Mouse (Mus musculus) bone marrow macrophage, adult 2 months (primary cell): ENCODE measurements around the gene Pik3r5. TPM values are rescaled to one million over a fixed set of nuclear protein-coding genes. Genes with fewer than 3 reads are reported as not detected.

Experiments
- H3K27ac ChIP-seq: 2 replicates; pipeline ENCODE4 v1.5.1; 2012; ENCODE audit warnings: low read depth, low read length; ENCODE audit not compliant: insufficient read depth
- H3K4me1 ChIP-seq: 2 replicates; pipeline ENCODE4 v1.6.1; 2012; ENCODE audit warnings: low read length; ENCODE audit not compliant: control insufficient read depth, insufficient read depth
- H3K4me3 ChIP-seq: 2 replicates; pipeline ENCODE4 v1.5.1; 2012; ENCODE audit warnings: mild to moderate bottlenecking, low read length, moderate library complexity; ENCODE audit not compliant: insufficient read depth
- CTCF ChIP-seq: IDR thresholded peaks from 2 replicates; pipeline ENCODE4 v1.5.1; 2012; ENCODE audit warnings: low read depth, mild to moderate bottlenecking, low read length, moderate library complexity
- POLR2A ChIP-seq: IDR thresholded peaks from 2 replicates; pipeline ENCODE4 v1.6.1; 2012; ENCODE audit warnings: mild to moderate bottlenecking, low read depth, low read length, borderline replicate concordance
- polyA plus RNA-seq: library from polyadenylated mRNA; stranded (reverse); fragments of >200 nt; gene quantifications from 2 replicates; pipeline ENCODE4 v1.2.4, GENCODE M21; 2012; ENCODE audit not compliant: missing spikeins, insufficient read depth, insufficient read length

The Pik3r5 gene
- polyA plus RNA-seq, 1 experiment, result 122 TPM

- Histone ChIP-seq H3K27ac (no peak overlapping the region), H3K4me3 (no peak overlapping the region), H3K4me1 (peaks cover 25% of the 10 kb centered on the region)
- TF ChIP-seq POLR2A, result no peak
- TF ChIP-seq CTCF, result no peak
These were observed 76.7 kb downstream of the Pik3r5 start for GRCm38 (mm10) chr11:68508619-68509018.

DNA sequence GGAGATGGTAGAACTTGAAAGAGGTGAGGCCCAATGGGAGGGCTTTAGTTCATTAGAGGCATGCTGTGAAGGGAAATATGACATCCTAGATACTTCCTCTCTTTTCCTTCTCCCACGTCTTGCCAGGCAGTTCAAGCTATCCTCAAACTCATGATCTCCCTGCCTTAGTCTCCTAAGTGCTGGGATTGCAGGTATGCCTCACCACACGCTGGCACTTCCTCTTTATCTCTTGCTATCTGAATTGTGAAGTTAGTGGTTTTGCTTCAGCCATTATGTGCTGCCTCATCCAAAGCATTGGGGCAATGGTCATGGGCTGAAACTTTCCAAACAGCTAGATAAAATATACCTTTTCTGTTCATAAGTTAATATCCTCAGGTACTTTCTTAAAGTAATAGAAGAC lies 77.3 kb downstream of the Pik3r5 start:
- Histone ChIP-seq H3K27ac (no peak overlapping the region), H3K4me1 (peaks cover 24% of the 10 kb centered on the region), H3K4me3 (no peak overlapping the region)
- TF ChIP-seq POLR2A (no peak), CTCF (no peak)

GRCm38 (mm10) chr11:68513969-68514368 lies 82.0 kb downstream of the Pik3r5 start:
- Histone ChIP-seq H3K27ac (peak overlapping the region; percentile 45), H3K4me1 (peaks cover 25% of the 10 kb centered on the region), H3K4me3 (no peak overlapping the region)
- no peak for TF ChIP-seq CTCF
- no peak for TF ChIP-seq POLR2A

GRCm38 (mm10) chr11:68519362-68519761 lies 87.4 kb downstream of the Pik3r5 start:
- Histone ChIP-seq H3K4me3 (peak overlapping the region; percentile 35; the same call in 1 of the 2 replicates), H3K27ac (peak overlapping the region; percentile 81), H3K4me1 (peaks cover 44% of the 10 kb centered on the region)
- TF ChIP-seq CTCF (no peak), POLR2A (no peak)

DNA sequence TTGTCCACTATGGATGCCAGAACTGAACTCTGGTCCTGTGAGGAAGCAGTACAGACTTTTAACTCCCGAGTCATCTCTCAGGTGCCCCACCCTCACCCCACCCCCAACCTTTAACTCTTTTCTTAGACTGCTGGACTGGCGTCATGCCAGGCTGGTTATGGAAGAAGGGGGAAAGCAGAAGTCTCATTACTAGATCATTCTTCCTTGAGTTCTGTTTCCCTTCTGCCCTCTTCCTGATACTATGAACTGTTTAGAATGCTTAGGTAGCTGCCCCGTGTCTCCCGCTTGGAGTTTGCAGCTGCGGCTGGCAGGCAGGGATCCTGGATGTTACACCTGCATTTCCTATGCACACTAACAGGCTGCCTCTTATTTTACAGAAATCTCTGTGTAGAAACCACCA lies 87.9 kb downstream of the Pik3r5 start:
- Histone ChIP-seq H3K27ac (peak overlapping the region; percentile 81), H3K4me1 (peaks cover 40% of the 10 kb centered on the region), H3K4me3 (peak overlapping the region; percentile 35)
- 0 out of 2 replicates have a peak, but pooled peaks have one; percentile 27 for TF ChIP-seq POLR2A
- no peak for TF ChIP-seq CTCF

GRCm38 (mm10) chr11:68520439-68520838 lies 88.5 kb downstream of the Pik3r5 start:
- Histone ChIP-seq H3K27ac (peak overlapping the region; percentile 72), H3K4me3 (no peak overlapping the region), H3K4me1 (peaks cover 33% of the 10 kb centered on the region)
- TF ChIP-seq CTCF, result no peak
- TF ChIP-seq POLR2A, result no peak

DNA sequence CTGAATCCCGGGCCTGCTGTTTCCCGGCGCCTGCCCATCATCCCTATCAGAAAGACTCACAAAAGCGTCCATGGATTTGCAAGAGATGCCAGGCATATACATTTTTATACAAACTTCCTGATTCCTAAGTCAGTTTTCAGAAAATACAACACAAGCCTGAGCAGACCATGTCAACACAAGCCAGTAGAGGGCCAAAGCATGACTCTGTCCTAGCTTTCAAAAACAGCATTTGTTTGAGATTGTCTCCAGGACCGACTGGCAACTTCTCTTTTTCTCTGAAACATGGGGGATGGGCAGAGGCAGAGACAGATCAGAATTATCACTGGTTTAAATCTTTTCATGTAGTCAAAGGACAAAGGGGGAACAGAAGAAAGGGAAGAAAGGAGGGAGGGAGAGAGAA lies 89.4 kb downstream of the Pik3r5 start:
- no peak overlapping the region for H3K4me3 ChIP-seq
- peak overlapping the region; percentile 77 for H3K27ac ChIP-seq
- peaks cover 33% of the 10 kb centered on the region for H3K4me1 ChIP-seq
- no peak for TF ChIP-seq CTCF

DNA sequence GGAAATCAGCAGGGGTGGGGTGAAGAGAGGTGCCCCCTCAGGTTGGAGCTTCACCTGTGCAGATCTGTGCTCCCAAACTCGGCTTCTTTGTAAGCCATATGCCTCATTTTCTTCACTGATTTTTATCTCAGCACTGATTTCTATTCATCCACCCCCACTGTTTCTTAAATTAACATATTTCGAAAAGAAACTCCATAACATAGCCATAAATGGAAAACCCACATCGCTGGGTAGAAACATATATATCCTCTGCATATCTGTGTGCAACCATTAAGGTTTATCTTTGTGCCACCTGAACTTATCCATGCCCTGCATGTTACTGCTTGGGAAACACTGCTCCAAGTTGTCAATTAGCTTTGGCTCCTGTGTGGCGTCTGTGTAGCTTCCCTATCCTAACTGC lies 94.5 kb downstream of the Pik3r5 start:
- peaks cover 13% of the 10 kb centered on the region for H3K4me1 ChIP-seq
- H3K27ac ChIP-seq, result no peak overlapping the region
- no peak for TF ChIP-seq CTCF
- no peak overlapping the region for H3K4me3 ChIP-seq

GRCm38 (mm10) chr11:68531066-68531806 lies 99.3 kb downstream of the Pik3r5 start:
- H3K4me1 ChIP-seq, result no peaks in the 10 kb centered on the region
- H3K27ac ChIP-seq, result no peak overlapping the region
- TF ChIP-seq CTCF (no peak), POLR2A (no peak)
- H3K4me3 ChIP-seq, result no peak overlapping the region

- Histone ChIP-seq H3K4me3 (no peak overlapping the region), H3K4me1 (no peaks in the 10 kb centered on the region), H3K27ac (no peak overlapping the region)
- TF ChIP-seq CTCF (no peak), POLR2A (no peak)
These were observed 100.1 kb downstream of the Pik3r5 start for GRCm38 (mm10) chr11:68531941-68532535.

DNA sequence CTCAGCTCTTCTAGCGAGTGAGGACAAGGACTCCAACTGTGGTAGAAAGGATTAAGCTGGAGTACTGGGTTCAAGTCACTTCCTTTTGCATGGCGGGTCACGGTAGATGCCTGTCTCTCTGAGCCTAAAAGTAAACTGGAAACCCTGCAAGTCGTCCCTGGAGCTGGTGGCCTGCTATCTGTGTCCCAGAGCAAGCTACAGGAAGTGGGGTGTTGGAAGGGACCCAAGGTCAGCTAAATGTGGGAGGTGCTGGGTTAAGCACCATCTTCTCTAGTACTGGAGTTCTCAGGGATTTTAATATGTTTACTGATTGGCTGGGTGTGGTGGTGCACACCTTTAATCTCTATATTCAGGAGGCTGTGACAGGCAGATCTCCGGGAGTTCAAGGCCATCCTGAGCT lies 100.9 kb downstream of the Pik3r5 start:
- H3K4me3 ChIP-seq, result no peak overlapping the region
- H3K27ac ChIP-seq, result no peak overlapping the region
- H3K4me1 ChIP-seq, result no peaks in the 10 kb centered on the region
- TF ChIP-seq CTCF, result no peak
- TF ChIP-seq POLR2A, result no peak
